Mouse (Mus musculus): ENCODE data around the gene Cd79b.
"Not testable (repeated sequence)": the region's sequence is repeated elsewhere in the genome, so short reads cannot be mapped to it uniquely, and the experiment has no call there.

The Cd79b gene

GRCm38 (mm10) chr11:106314333-106314812 is at the start of gene Cd79b:
Cd79b (minus strand) TSS chr11:106314762.
- DNase-seq (ENCODE audit: extremely low spot score, low read depth, low spot score), result no peak

DNA sequence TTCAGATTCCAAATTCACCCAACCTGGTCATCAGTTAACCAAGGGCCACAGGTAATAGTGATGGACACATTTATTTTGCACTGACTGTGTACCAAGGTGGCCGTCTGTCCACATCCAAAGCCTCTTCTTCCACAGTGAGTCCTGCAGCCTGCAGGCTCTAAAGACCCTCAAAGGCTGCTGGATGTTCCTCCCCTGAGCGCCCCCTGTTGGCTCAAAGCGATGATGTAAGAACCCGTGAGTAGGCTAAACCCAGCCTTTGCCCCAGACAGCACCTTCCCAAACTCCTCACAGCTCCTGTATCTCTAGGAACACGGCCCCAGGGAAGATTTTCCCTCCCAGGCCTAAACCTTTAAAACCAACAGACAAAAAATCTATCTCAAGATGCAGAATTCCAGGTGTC is 44.8 kb upstream of the Cd79b start:
- DNase-seq (ENCODE audit: extremely low spot score, low read depth, low spot score), result no peak

DNA sequence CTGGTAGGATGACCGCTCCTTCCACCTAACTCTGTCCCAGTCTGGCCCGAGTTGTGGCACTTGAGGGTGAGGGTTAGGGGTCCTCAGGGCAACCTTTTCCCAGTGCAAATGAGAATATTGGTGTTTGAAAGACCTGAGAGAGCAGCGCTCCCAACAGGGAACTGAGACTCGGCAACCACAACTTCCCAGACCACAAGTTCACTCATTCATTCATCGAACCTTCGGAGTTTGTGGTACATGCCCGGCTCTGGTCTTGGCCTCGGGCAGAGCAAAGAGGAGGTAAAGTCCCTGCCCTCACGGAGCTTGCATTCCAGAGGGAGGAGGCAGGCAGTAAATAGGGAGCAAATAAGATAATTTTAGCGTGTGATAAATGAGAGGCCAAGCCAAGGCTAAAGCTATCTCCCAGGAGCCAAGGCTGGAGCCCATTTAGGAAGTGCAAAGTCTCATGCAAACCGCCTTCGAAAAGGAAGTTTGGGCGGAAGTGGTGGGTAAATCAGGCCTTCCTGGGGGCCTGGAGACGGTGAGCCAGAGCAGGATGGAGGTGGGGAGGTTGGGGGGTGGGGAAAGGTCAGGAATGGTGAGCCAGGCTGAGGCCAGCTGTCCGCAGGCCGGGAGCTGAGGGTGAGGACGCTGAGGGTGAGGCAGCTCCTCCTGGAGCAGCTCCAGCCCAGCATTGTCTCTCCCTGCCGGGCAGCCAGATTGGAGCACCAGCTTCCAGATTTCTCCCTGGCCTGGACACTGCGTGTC is 41.0 kb upstream of the Cd79b start:
- DNase-seq (ENCODE audit: extremely low spot score, low read depth, low spot score), result no peak

- no peak for DNase-seq (ENCODE audit: extremely low spot score, low read depth, low spot score)
These were observed 39.6 kb upstream of the Cd79b start for GRCm38 (mm10) chr11:106354181-106354580.

DNA sequence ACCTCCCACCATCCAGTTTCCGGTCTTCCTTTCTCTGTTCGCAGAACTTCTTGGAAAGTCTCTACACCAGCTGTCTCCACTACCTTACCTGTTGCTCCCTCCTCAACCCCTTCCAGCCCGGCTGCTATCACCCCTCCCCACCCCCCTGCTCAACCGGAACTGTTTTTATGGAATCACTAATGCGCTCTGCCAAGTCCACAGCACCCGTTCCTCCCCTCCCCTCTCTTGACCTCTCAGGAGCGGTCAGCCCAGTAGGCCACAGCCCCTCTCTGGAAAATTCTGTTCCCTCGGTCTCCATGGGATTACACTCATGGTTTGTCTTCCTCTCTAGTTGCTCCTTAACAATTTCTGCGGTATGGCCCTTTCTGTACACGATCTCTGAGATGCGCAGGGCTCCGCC is 38.6 kb upstream of the Cd79b start, which contains the start of gene Scn4a:
Gene Scn4a, minus strand, starts transcription at position 101 of the 400 bp plus-strand sequence.
- no peak for DNase-seq (ENCODE audit: extremely low spot score, low read depth, low spot score)

DNA sequence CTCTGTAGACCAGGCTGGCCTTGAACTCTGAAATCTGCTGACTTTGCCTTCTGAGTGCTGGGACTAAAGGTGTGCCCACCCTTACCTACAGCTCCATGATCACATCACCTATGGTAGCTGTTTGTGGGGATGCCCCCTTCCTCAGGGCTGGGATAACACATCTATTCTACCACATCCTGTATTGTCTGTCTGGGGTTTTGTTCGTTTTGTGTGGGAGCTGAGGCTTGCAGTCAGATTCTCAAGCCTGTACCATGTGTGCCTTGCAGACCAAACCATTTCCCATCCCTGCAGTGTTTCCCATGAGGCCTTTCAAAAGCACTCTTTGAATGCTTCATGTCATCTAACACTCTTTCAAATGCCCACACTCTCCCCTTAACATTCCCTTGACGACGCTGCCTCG is 37.4 kb upstream of the Cd79b start:
- DNase-seq (ENCODE audit: extremely low spot score, low read depth, low spot score), result no peak

- no peak for DNase-seq (ENCODE audit: extremely low spot score, low read depth, low spot score)
These were observed 36.7 kb upstream of the Cd79b start for GRCm38 (mm10) chr11:106351253-106351652.

- DNase-seq (ENCODE audit: extremely low spot score, low read depth, low spot score), result no peak
These were observed 36.3 kb upstream of the Cd79b start for GRCm38 (mm10) chr11:106350853-106351252.

DNA sequence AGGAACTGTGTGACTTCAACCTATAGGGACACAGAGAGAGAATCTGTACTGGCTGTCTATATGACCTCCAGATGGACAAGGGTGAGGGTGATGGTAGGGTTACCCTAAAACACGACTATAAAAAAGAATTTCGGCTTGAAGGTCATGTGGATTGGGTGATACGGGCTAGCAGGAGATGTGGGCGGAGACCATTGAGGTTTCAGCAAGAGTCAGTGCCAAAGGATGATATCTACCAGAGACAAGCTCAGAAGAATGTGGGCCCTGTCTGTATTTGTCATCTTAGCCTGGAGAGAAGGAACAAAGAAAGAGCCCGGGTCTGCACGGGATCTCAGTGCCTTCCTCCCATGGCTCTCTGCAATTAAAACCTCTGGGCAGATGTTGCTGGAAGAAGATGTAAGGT is 35.2 kb upstream of the Cd79b start:
- no peak for DNase-seq (ENCODE audit: extremely low spot score, low read depth, low spot score)

GRCm38 (mm10) chr11:106344910-106345309 is 30.3 kb upstream of the Cd79b start:
- no peak for DNase-seq (ENCODE audit: extremely low spot score, low read depth, low spot score)

GRCm38 (mm10) chr11:106340990-106341520 is 26.5 kb upstream of the Cd79b start:
- DNase-seq (ENCODE audit: extremely low spot score, low read depth, low spot score), result no peak

GRCm38 (mm10) chr11:106339323-106339722 is 24.8 kb upstream of the Cd79b start:
- not testable (repeated sequence) for DNase-seq (ENCODE audit: extremely low spot score, low read depth, low spot score)

GRCm38 (mm10) chr11:106338870-106339269 is 24.3 kb upstream of the Cd79b start:
- DNase-seq (ENCODE audit: extremely low spot score, low read depth, low spot score), result no peak

DNA sequence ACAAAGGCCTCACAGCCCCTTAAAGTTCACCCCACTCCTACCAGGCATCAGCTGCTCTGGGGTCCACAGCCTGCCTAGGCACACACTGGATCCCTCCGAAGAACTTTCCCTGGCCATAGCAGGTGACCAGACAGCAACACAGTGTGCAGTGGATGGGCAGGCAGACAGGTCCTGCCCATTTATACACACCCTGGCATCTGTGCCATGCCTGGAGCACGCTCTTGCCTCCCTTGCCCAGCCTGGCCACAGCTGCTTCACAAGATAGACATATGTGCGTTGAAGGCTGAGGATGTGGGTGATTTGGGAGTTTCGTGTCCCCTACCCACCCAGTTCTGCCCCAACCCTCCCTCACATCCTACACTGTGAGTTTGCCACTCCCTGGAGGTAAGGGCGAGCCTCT is 23.5 kb upstream of the Cd79b start:
- DNase-seq (ENCODE audit: extremely low spot score, low read depth, low spot score), result no peak

DNA sequence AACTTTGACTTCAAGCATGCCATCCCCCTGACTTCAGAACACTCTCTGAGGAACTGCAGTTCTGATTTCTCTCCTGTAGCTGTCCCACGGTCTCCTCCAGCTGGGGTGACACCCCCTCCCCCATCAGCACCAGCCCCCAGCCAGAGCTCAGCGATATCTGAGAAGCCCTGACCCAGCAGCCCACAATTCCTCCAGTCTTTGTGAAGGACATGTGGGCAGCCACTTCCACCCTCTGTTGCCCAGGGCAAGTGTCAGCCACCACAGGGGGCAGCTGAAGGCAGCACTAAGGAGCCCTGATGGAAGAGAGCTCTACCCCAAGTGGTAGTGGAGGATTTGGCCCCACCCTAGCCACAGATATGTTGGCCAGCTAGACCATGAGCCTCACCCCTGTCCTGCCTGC is 19.5 kb upstream of the Cd79b start:
- DNase-seq (ENCODE audit: extremely low spot score, low read depth, low spot score), result no peak

GRCm38 (mm10) chr11:106332458-106332857 is 17.9 kb upstream of the Cd79b start:
- DNase-seq (ENCODE audit: extremely low spot score, low read depth, low spot score), result no peak

- DNase-seq (ENCODE audit: extremely low spot score, low read depth, low spot score), result no peak
These were observed 15.1 kb upstream of the Cd79b start for GRCm38 (mm10) chr11:106329682-106330081.

GRCm38 (mm10) chr11:106329128-106329527 is 14.6 kb upstream of the Cd79b start:
- DNase-seq (ENCODE audit: extremely low spot score, low read depth, low spot score), result no peak

- no peak for DNase-seq (ENCODE audit: extremely low spot score, low read depth, low spot score)
These were observed 14.0 kb upstream of the Cd79b start for GRCm38 (mm10) chr11:106328521-106328920.

- DNase-seq (ENCODE audit: extremely low spot score, low read depth, low spot score), result no peak
These were observed 11.9 kb upstream of the Cd79b start for GRCm38 (mm10) chr11:106326475-106326874.

- no peak for DNase-seq (ENCODE audit: extremely low spot score, low read depth, low spot score)
These were observed 11.1 kb upstream of the Cd79b start for GRCm38 (mm10) chr11:106325566-106326206.

- DNase-seq (ENCODE audit: extremely low spot score, low read depth, low spot score), result no peak
These were observed 10.3 kb upstream of the Cd79b start for GRCm38 (mm10) chr11:106324858-106325257.
